Mouse (Mus musculus) MEL (cell line): Measurements from ENCODE around the gene Fastk.

Source experiments
- E2F4 ChIP-seq: IDR thresholded peaks from 2 replicates; pipeline ENCODE4 v1.6.1; 2011; ENCODE audit warnings: low read depth, low read length, improper control_type of control experiment, borderline replicate concordance
- MXI1 ChIP-seq: IDR thresholded peaks from 2 replicates; pipeline ENCODE4 v1.6.1; 2011; ENCODE audit warnings: mild to moderate bottlenecking, low read depth, low read length, improper control_type of control experiment
- POLR2A ChIP-seq, 2 experiments: IDR thresholded peaks; 2 replicates each; pipeline ENCODE4 v1.6.1; 2011 to 2012; ENCODE audit warnings: low read length in 2 of 2, mild to moderate bottlenecking in 2 of 2, control low read depth in 1 of 2, improper control_type of control experiment in 1 of 2, low read depth in 1 of 2, moderate library complexity in 1 of 2; ENCODE audit not compliant: control insufficient read depth in 1 of 2, insufficient read depth in 1 of 2, poor library complexity in 1 of 2
- RCOR1 ChIP-seq: IDR thresholded peaks from 2 replicates; pipeline ENCODE4 v1.6.1; 2012; ENCODE audit warnings: low read depth, mild to moderate bottlenecking, inconsistent platforms, low read length, improper control_type of control experiment
- USF1 ChIP-seq: IDR thresholded peaks from 2 replicates; pipeline ENCODE4 v1.6.1; 2014; ENCODE audit warnings: low read depth, mild to moderate bottlenecking, inconsistent platforms, low read length, improper control_type of control experiment, moderate library complexity
- ZC3H11A ChIP-seq: IDR thresholded peaks from 2 replicates; pipeline ENCODE4 v1.6.1; 2012; ENCODE audit warnings: low read depth, mild to moderate bottlenecking, inconsistent platforms, low read length, improper control_type of control experiment

- TF ChIP-seq ZC3H11A (no peak), MXI1 (no peak), USF1 (no peak), E2F4 (0 out of 2 replicates have a peak, but pooled peaks have one; percentile 1), POLR2A (IDR thresholded peaks at IDR 0.05; ENCODE audit: control insufficient read depth in 1 of 2, insufficient read depth in 1 of 2, low read depth in 1 of 2, low read length in 2 of 2, poor library complexity in 1 of 2) (peak in 1 of 2 experiments; percentile 0; a peak in 2 of 4 replicates), RCOR1 (no peak)
Observed at GRCm38 (mm10) chr5:24452030-24452690, 7.1 kb upstream of the Fastk start, which contains the start of gene Agap3.
